Mouse (Mus musculus): Measurements from ENCODE around the gene Vgll4. TPM values are rescaled to one million over a fixed set of nuclear protein-coding genes. Genes with fewer than 3 reads are reported as not detected.
A peak's percentile ranks its signal among the peaks of the same experiment; 100 is the strongest.

The Vgll4 gene
- polyA plus RNA-seq, 1 experiment from 2014 or later, result 94.2 TPM

- Histone ChIP-seq H3K4me2 (replicated peaks) (peak overlapping the region; percentile 53), H3K9ac (peak overlapping the region; percentile 83), H3K4me1 (peaks cover 39% of the 10 kb centered on the region), H3K27ac (peak overlapping the region; percentile 78), H3K4me3 (peak overlapping the region; percentile 56), H3K27me3 (no peaks in the 10 kb centered on the region), H3K36me3 (no peaks in the 10 kb centered on the region), H3K9me3 (replicated peaks) (no peaks in the 10 kb centered on the region)
- WGBS, result 5% methylated on average over 17 of the region's 17 CpGs
- ATAC-seq (ENCODE audit: low FRiP score), result peak; percentile 61
These were observed 49.0 kb downstream of the Vgll4 start for GRCm38 (mm10) chr6:114920523-114921445.

- no peaks in the 10 kb centered on the region for H3K9me3 ChIP-seq (replicated peaks)
- peak overlapping the region; percentile 56 for H3K4me3 ChIP-seq
- 27% methylated on average over 9 of the region's 9 CpGs for WGBS
- peak overlapping the region; percentile 53 for H3K4me2 ChIP-seq (replicated peaks)
- no peaks in the 10 kb centered on the region for H3K36me3 ChIP-seq
- ATAC-seq (ENCODE audit: low FRiP score), result no peak
- no peaks in the 10 kb centered on the region for H3K27me3 ChIP-seq
- peaks cover 49% of the 10 kb centered on the region for H3K4me1 ChIP-seq
- H3K27ac ChIP-seq, result peak overlapping the region; percentile 78; the same call in 1 of the 2 replicates
- peak overlapping the region; percentile 83 for H3K9ac ChIP-seq
These were observed 50.0 kb downstream of the Vgll4 start for GRCm38 (mm10) chr6:114919670-114920313.

GRCm38 (mm10) chr6:114918994-114919393 lies 50.8 kb downstream of the Vgll4 start:
- Histone ChIP-seq H3K9me3 (replicated peaks) (no peaks in the 10 kb centered on the region), H3K9ac (peak overlapping the region; percentile 83), H3K4me3 (peak overlapping the region; percentile 56), H3K4me1 (peaks cover 57% of the 10 kb centered on the region), H3K27me3 (no peaks in the 10 kb centered on the region), H3K27ac (no peak overlapping the region), H3K4me2 (replicated peaks) (peak overlapping the region; percentile 53), H3K36me3 (no peaks in the 10 kb centered on the region)
- 80% methylated on average over 9 of the region's 9 CpGs for WGBS
- no peak for ATAC-seq (ENCODE audit: low FRiP score)

GRCm38 (mm10) chr6:114917770-114918635 lies 51.8 kb downstream of the Vgll4 start:
- WGBS, result 68% methylated on average over 14 of the region's 14 CpGs
- no peaks in the 10 kb centered on the region for H3K9me3 ChIP-seq (replicated peaks)
- peak overlapping the region; percentile 48; the same call in 1 of the 2 replicates for H3K27ac ChIP-seq
- no peaks in the 10 kb centered on the region for H3K36me3 ChIP-seq
- peak overlapping the region; percentile 56 for H3K4me3 ChIP-seq
- H3K4me2 ChIP-seq (replicated peaks), result peak overlapping the region; percentile 53
- ATAC-seq (ENCODE audit: low FRiP score), result no peak
- peak overlapping the region; percentile 83 for H3K9ac ChIP-seq
- H3K27me3 ChIP-seq, result no peaks in the 10 kb centered on the region
- peaks cover 67% of the 10 kb centered on the region for H3K4me1 ChIP-seq

- Histone ChIP-seq H3K9ac (peak overlapping the region; percentile 23; the same call in 1 of the 2 replicates), H3K4me3 (no peak overlapping the region), H3K36me3 (no peaks in the 10 kb centered on the region), H3K9me3 (replicated peaks) (no peaks in the 10 kb centered on the region), H3K27ac (peak overlapping the region; percentile 36; the same call in 1 of the 2 replicates), H3K4me1 (peaks cover 72% of the 10 kb centered on the region), H3K27me3 (no peaks in the 10 kb centered on the region), H3K4me2 (replicated peaks) (peak overlapping the region; percentile 53)
- no peak for ATAC-seq (ENCODE audit: low FRiP score)
- WGBS, result 61% methylated on average over 11 of the region's 11 CpGs
These were observed 52.7 kb downstream of the Vgll4 start for GRCm38 (mm10) chr6:114917129-114917528.

GRCm38 (mm10) chr6:114916715-114916992 lies 53.1 kb downstream of the Vgll4 start:
- peaks cover 76% of the 10 kb centered on the region for H3K4me1 ChIP-seq
- H3K4me2 ChIP-seq (replicated peaks), result peak overlapping the region; percentile 53
- 0 out of 2 replicates have a peak overlapping the region, but pooled peaks have one; percentile 1 for H3K4me3 ChIP-seq
- H3K36me3 ChIP-seq, result no peaks in the 10 kb centered on the region
- H3K9ac ChIP-seq, result peak overlapping the region; percentile 23
- H3K9me3 ChIP-seq (replicated peaks), result no peaks in the 10 kb centered on the region
- H3K27ac ChIP-seq, result peak overlapping the region; percentile 36; the same call in 1 of the 2 replicates
- no peaks in the 10 kb centered on the region for H3K27me3 ChIP-seq
- no peak for ATAC-seq (ENCODE audit: low FRiP score)
- WGBS, result 22% methylated on average over 5 of the region's 5 CpGs

- no peaks in the 10 kb centered on the region for H3K9me3 ChIP-seq (replicated peaks)
- ATAC-seq (ENCODE audit: low FRiP score), result no peak
- H3K4me2 ChIP-seq (replicated peaks), result peak overlapping the region; percentile 53
- peak overlapping the region; percentile 23 for H3K9ac ChIP-seq
- 0 out of 2 replicates have a peak overlapping the region, but pooled peaks have one; percentile 1 for H3K4me3 ChIP-seq
- peaks cover 77% of the 10 kb centered on the region for H3K4me1 ChIP-seq
- no peaks in the 10 kb centered on the region for H3K36me3 ChIP-seq
- no peaks in the 10 kb centered on the region for H3K27me3 ChIP-seq
- peak overlapping the region; percentile 36; the same call in 1 of the 2 replicates for H3K27ac ChIP-seq
- WGBS, result 38% methylated on average over 19 of the region's 19 CpGs
These were observed 53.7 kb downstream of the Vgll4 start for GRCm38 (mm10) chr6:114915915-114916714.

GRCm38 (mm10) chr6:114914041-114914716 lies 55.6 kb downstream of the Vgll4 start:
- 30% methylated on average over 10 of the region's 10 CpGs for WGBS
- H3K9ac ChIP-seq, result no peak overlapping the region

GRCm38 (mm10) chr6:114913142-114913541 lies 56.7 kb downstream of the Vgll4 start:
- no peak overlapping the region for H3K4me2 ChIP-seq (replicated peaks)
- H3K4me3 ChIP-seq, result no peak overlapping the region
- peaks cover 5% of the 10 kb centered on the region; the same call in 1 of the 2 replicates for H3K36me3 ChIP-seq
- no peaks in the 10 kb centered on the region for H3K9me3 ChIP-seq (replicated peaks)
- peaks cover 61% of the 10 kb centered on the region for H3K4me1 ChIP-seq
- H3K27ac ChIP-seq, result no peak overlapping the region; the same call in 1 of the 2 replicates
- ATAC-seq (ENCODE audit: low FRiP score), result no peak
- 54% methylated on average over 4 of the region's 4 CpGs for WGBS
- H3K9ac ChIP-seq, result no peak overlapping the region
- H3K27me3 ChIP-seq, result no peaks in the 10 kb centered on the region

More at GRCm38 (mm10) chr6:114914041-114914716, 55.6 kb downstream of the Vgll4 start:
- ATAC-seq (ENCODE audit: low FRiP score), result peak; percentile 29; the same call in 1 of the 2 replicates
- H3K27ac ChIP-seq, result peak overlapping the region; percentile 40
- peaks cover 5% of the 10 kb centered on the region; the same call in 1 of the 2 replicates for H3K36me3 ChIP-seq
- no peaks in the 10 kb centered on the region for H3K9me3 ChIP-seq (replicated peaks)
- no peaks in the 10 kb centered on the region for H3K27me3 ChIP-seq
- H3K4me1 ChIP-seq, result peaks cover 71% of the 10 kb centered on the region
- H3K4me3 ChIP-seq, result no peak overlapping the region
- 0 out of 2 replicates have a peak overlapping the region, but pooled peaks have one; percentile 8 for H3K4me2 ChIP-seq (replicated peaks)

GRCm38 (mm10) chr6:114911540-114911939 lies 58.3 kb downstream of the Vgll4 start:
- H3K36me3 ChIP-seq, result peaks cover 5% of the 10 kb centered on the region; the same call in 1 of the 2 replicates
- WGBS, result 90% methylated on average over 3 of the region's 3 CpGs
- H3K27ac ChIP-seq, result no peak overlapping the region
- no peaks in the 10 kb centered on the region for H3K27me3 ChIP-seq
- peaks cover 57% of the 10 kb centered on the region for H3K4me1 ChIP-seq
- no peak overlapping the region for H3K4me2 ChIP-seq (replicated peaks)
- H3K9ac ChIP-seq, result no peak overlapping the region
- no peak overlapping the region for H3K4me3 ChIP-seq
- ATAC-seq (ENCODE audit: low FRiP score), result no peak
- no peaks in the 10 kb centered on the region for H3K9me3 ChIP-seq (replicated peaks)
